ENCODE assay signal across 8 mouse cellular contexts in genomic region chr19:47337743-47338142, GRCm38 (mm10).
DNase-seq lines count a peak whose midpoint lies in the region; ATAC-seq and TF ChIP-seq lines count a peak whose summit lies in the region.

No protein-coding gene starts in this region.

- TF ChIP-seq POLR2A in cerebellum, adult 2 months (IDR thresholded peaks at IDR 0.05; ENCODE audit: borderline replicate concordance, insufficient read depth, low read length): no peak

- H3K27ac ChIP-seq in cerebellum, adult 2 months (ENCODE audit: insufficient read depth, low read length): no peak overlapping the region
- H3K27ac ChIP-seq in lung, embryonic 16.5 days (ENCODE audit: low read length): no peak overlapping the region

- no peaks in the 10 kb centered on the region for H3K36me3 ChIP-seq in lung, embryonic 16.5 days (ENCODE audit: control insufficient read depth, insufficient read depth, low read length)

- H3K9ac ChIP-seq in lung, embryonic 16.5 days (ENCODE audit: low read length): no peak overlapping the region

- peak; percentile 75 for DNase-seq in MEL-GATA-1-ER (ENCODE audit: extremely low read depth, low read depth)
- DNase-seq in cerebellum, adult 2 months: peak; percentile 83 to 93
- peak; percentile 93 for DNase-seq in forelimb bud, embryonic 11.5 days (ENCODE audit: low read depth, low spot score)
- peak; percentile 79 for DNase-seq in layer of hippocampus, adult 9-10 months (ENCODE audit: low spot score)
- peak; percentile 94 for DNase-seq in ovary, postnatal 10 days (ENCODE audit: low spot score)
- DNase-seq in thymus, postnatal 0 days (ENCODE audit: low spot score): peak; percentile 79

- TF ChIP-seq CTCF in cerebellum, adult 2 months (IDR thresholded peaks at IDR 0.05; ENCODE audit: borderline replicate concordance, insufficient read depth, low read depth, low read length): peak; percentile 94

- no peaks in the 10 kb centered on the region for H3K9me3 ChIP-seq in lung, embryonic 16.5 days (ENCODE audit: control insufficient read depth, low read length)

- H3K4me1 ChIP-seq in cerebellum, adult 2 months (ENCODE audit: control insufficient read depth, insufficient read depth, low read length): peaks cover 3% of the 10 kb centered on the region; the same call in 1 of the 2 replicates
- peaks cover 18% of the 10 kb centered on the region for H3K4me1 ChIP-seq in lung, embryonic 16.5 days (replicated peaks; ENCODE audit: control insufficient read depth, insufficient read depth, low read length)

- 27% methylated on average over 12 of the region's 12 CpGs for WGBS in cerebellum, adult 2 months
- 26% methylated on average over 12 of the region's 12 CpGs for WGBS in lung, embryonic 16.5 days

- peak; percentile 78 to 81 for ATAC-seq in hematopoietic stem cell, adult 5-6 weeks (replicated peaks in 1 of 2; ENCODE audit: insufficient read depth in 1 of 2, low FRiP score in 2 of 2, low TSS enrichment in 1 of 2, low read depth in 1 of 2, poor library complexity in 2 of 2, severe bottlenecking in 2 of 2)
- ATAC-seq in lung, embryonic 16.5 days (ENCODE audit: low read depth): peak; percentile 85

- H3K27me3 ChIP-seq in cerebellum, adult 2 months (ENCODE audit: control insufficient read depth, insufficient read depth, low read length): no peaks in the 10 kb centered on the region
- H3K27me3 ChIP-seq in lung, embryonic 16.5 days (ENCODE audit: control insufficient read depth, insufficient read depth, low read depth, low read length): no peaks in the 10 kb centered on the region; the same call in 1 of the 2 replicates

- peak overlapping the region; percentile 44 for H3K4me2 ChIP-seq in lung, embryonic 16.5 days (ENCODE audit: low read depth, low read length)

- H3K4me3 ChIP-seq in cerebellum, adult 2 months (replicated peaks; ENCODE audit: insufficient read depth, low read depth, low read length): peak overlapping the region; percentile 12
- H3K4me3 ChIP-seq in lung, embryonic 16.5 days (ENCODE audit: low read length): peak overlapping the region; percentile 16; the same call in 1 of the 2 replicates
